Mouse (Mus musculus): ENCODE measurements at regions not wholly inside any gene's neighbourhood (a gene's known extent, or its start where the extent isn't known, plus 50 kb on each side); places are given as distances from the start of the nearest gene placed in this dataset.

- DNase-seq (ENCODE audit: low spot score), result no peak
Measured at GRCm38 (mm10) chr3:104343096-104343495, 122.9 kb upstream of the Magi3 start.

DNA sequence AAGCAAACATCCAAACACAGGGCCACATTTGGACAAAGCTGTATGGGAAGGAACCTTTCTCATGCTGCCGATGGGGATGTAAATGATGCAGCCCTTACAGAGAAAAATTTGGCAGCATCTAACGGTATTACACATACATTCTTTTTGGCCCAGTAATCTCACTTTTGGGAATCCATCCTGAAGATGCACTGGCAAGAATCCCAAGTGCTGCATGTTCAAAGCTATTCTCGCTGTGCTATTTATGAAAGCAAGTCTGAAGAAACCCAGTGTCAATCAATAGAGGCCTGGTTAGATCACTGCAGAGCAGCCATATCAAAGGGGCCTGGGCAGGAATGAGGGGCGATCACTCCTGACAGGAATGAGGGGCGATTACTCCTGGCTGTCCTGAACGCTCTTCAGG is 122.0 kb upstream of the Magi3 start:
- DNase-seq (ENCODE audit: low spot score), result no peak

DNA sequence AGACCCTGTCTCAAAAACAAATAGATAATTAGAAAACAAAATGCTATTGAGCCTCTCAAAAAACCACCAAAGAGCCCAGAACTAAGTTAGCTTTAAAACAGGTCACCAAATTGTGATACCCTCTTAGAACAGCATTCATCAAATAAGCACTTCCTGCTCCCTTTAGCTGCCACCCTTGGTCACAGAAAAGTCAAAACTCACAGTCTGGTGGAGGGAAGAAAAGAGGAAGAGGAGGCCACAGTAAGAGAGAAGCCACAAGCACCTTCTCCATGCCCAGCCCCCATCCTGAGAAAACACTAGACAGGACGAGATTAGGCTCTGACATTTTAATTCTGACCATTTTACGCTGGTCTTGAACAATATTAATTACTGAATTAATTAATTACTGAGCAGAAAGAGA is 120.2 kb upstream of the Magi3 start:
- no peak for DNase-seq (ENCODE audit: low spot score)

GRCm38 (mm10) chr3:104336867-104337266 is 116.7 kb upstream of the Magi3 start:
- DNase-seq (ENCODE audit: low spot score), result no peak

- no peak for DNase-seq (ENCODE audit: low spot score)
Measured at GRCm38 (mm10) chr3:104336308-104336707, 116.1 kb upstream of the Magi3 start.

GRCm38 (mm10) chr3:104334760-104335159 is 114.6 kb upstream of the Magi3 start:
- DNase-seq (ENCODE audit: low spot score), result no peak

- DNase-seq (ENCODE audit: low spot score), result no peak
Measured at GRCm38 (mm10) chr3:104333345-104333744, 113.2 kb upstream of the Magi3 start.

DNA sequence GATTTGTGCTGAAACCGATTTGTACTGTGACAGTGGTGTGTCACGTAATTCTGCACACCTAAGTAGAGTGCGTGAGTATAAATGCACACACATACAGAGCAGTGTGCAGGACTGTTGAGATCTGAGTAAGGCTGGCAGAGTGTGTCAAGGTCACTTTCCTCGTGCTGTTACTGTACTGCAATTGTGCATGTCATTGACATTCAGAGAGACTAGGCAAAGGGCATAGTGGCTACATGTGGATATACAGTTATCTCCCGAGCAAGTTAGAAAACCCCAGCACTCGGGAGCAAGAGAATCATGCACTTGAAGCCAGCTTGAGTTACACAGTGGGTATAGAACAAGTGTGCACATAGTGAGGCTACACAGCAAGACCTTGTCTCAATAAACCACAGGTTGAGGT is 110.5 kb upstream of the Magi3 start:
- DNase-seq (ENCODE audit: low spot score), result no peak

- no peak for DNase-seq (ENCODE audit: low spot score)
Measured at GRCm38 (mm10) chr3:104327829-104328228, 107.7 kb upstream of the Magi3 start.

DNA sequence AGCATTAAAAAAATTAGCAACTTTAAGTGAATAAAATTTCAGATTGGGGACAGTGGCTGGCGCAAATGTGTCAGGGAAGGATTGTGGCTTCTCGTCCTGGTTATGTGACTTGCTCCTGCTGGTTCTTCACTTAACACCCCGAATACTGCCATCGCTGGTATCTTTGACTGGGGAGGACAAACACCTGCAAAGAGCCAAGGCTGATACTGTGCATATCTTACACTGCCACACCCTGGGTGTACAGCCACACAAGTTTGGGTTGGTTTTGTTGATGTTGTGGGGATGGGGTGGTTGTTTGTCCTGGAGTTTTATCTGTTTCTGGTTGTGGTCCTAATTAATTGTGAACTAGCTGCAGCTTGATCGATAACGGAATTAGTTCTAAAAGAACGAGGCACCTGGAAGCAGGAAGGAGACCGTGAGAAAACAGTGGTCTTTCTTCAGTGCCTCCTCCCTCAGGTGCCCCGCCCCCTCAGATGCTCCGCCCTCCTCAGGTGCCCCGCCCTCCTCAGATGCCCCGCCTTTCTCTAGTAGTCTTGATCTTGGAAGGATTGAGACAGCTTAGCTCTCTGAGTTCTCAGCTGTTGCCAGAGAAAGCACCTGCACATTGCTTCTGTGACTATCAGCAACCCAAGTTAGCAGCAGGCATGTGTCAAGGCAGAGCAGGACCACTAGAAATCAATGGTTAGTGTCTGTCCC is 107.0 kb upstream of the Magi3 start:
- no peak for DNase-seq (ENCODE audit: low spot score)

DNA sequence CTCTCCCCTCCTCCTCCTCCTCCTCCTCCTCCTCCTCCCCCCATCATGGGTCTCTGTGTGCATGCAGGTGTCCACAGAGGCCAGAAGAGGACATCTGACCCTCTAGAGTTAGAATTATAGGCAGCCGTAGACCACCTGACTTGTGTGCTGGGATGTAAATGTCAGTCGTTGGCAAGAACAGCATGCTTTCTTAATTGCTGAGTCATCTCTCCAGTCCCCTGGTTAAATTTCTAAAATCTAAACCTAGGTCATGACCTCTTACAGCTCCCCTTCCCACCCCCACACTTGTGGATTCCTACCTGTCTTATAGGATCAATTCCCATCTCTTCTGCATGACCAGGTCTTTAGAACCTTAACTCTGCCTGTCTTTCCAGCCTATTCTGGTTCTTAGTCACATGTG is 102.4 kb upstream of the Magi3 start:
- DNase-seq (ENCODE audit: low spot score), result no peak

GRCm38 (mm10) chr3:104320404-104320803 is 100.2 kb upstream of the Magi3 start:
- DNase-seq (ENCODE audit: low spot score), result no peak

DNA sequence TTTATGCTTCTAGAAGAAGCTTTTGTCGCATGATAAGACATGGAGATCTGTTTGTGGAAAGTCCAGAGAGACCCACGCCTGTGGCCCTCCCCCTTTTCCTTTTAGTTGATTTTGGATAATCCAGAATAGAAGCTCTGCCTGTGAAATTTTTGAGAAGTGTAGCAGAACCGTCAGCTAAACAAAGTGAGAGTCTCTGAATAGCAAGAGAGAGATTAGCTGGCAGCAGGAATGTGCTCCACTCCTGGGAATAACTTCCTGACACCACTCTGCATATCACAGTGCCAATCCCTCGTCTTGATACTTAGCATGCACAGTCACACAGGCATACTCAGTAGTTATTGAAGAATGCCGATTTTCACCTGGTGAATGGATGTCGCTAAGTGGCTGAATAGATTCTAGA is 99.2 kb upstream of the Magi3 start:
- DNase-seq (ENCODE audit: low spot score), result no peak

- DNase-seq (ENCODE audit: low spot score), result peak; percentile 3
Measured at GRCm38 (mm10) chr3:104318911-104319310, 98.7 kb upstream of the Magi3 start.

- no peak for DNase-seq (ENCODE audit: low spot score)
Measured at GRCm38 (mm10) chr3:104317528-104317927, 97.4 kb upstream of the Magi3 start.

DNA sequence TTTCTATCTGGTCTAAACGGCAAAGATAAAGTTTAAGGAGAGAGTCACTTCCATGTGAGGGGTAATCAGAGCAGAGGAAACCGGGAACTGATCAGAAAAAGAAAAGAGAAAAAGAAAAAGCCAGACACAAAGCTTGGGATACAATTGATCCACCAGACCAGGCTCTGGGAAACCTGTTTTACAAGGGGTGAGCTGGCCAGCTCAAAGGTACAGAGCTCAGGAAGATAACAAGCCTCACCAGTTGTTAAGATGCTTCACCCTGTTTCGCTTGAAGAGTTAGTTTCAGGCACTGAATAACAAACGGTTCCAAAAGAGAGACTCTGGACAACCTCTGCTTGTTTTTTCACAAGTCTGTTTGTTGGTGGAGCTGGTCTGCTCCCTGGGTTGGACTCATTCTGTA is 92.9 kb upstream of the Magi3 start:
- DNase-seq (ENCODE audit: low spot score), result no peak

- DNase-seq (ENCODE audit: low spot score), result no peak
Measured at GRCm38 (mm10) chr3:104306961-104307360, 86.8 kb upstream of the Magi3 start.

- no peak for DNase-seq (ENCODE audit: low spot score)
Measured at GRCm38 (mm10) chr3:104305904-104306563, 85.9 kb upstream of the Magi3 start.

DNA sequence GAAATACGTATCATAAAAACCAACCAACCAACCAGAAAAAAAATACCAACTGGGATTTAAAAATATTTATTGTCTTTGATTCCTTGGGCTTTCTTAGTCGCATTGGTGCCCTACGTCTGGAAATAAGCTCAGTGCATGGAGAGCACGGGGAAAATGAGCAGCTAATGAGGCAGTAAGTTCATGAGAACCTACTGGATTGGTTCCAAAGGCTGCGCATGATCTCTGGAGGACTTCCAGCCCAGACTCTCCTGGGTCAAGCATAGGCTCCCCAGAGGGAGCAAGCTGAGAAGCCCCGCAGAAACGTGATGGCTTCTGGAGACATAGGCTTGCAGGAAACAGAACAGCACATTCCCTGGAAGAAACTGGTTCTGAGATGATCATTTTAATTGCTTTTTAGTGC is 83.4 kb upstream of the Magi3 start:
- no peak for DNase-seq (ENCODE audit: low spot score)

- DNase-seq (ENCODE audit: low spot score), result no peak
Measured at GRCm38 (mm10) chr3:104300201-104300600, 80.0 kb upstream of the Magi3 start.

GRCm38 (mm10) chr3:104298878-104299277 is 78.7 kb upstream of the Magi3 start:
- no peak for DNase-seq (ENCODE audit: low spot score)

DNA sequence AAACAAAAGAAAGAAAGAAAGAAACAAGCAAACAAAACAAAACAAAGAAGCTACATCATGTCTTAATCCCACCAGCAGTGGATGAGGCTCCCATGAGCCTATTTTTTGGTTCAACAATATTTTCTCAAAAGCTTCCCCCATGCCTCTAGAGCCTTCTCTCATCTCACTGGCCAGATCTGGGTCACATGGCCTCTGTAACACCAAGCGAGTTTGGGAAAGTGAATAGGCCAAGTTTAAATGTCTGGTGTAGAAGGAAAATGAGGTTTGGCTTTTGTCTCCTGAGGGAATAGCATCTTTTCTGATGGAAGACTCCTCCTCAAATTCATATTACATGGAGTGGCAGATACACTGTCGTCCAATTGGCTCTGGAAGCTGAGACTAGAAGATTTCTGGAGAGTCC is 78.2 kb upstream of the Magi3 start:
- DNase-seq (ENCODE audit: low spot score), result no peak

DNA sequence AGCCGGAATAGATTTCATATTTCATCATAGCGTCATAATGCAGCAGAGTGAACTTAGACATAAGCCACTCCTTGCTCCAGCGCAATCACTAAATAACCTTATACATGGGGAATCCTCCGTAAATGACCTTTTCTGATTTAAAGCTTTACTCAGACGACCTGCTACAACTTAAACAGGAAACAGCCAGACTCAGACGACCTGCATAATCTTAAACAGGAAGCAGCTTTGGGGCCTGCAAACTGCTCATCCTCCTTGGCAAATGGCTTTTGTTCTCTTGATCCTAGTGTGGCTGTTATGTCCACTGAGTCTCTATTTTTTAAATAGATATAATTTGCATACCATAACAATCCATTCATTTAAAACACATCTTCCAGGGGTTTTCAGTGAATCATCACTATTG is 76.9 kb upstream of the Magi3 start:
- DNase-seq (ENCODE audit: low spot score), result no peak

- no peak for DNase-seq (ENCODE audit: low spot score)
Measured at GRCm38 (mm10) chr3:104295856-104296255, 75.7 kb upstream of the Magi3 start.

All from ovary, postnatal 10 days (tissue).